Mouse (Mus musculus): ENCODE data around the gene Tmem120b. TPM values are rescaled to one million over a fixed set of nuclear protein-coding genes. Genes with fewer than 3 reads are reported as not detected.

Tmem120b gene
- total and polyA plus RNA-seq, 3 experiments, result 6.6 to 10.4 (median 10.3) TPM

GRCm38 (mm10) chr5:123096299-123096698 is 28.1 kb downstream of the Tmem120b start:
- TF ChIP-seq CTCF (IDR thresholded peaks at IDR 0.05) (no peak), POLR2A (IDR thresholded peaks at IDR 0.05; ENCODE audit: insufficient read depth, low read depth, low read length) (no peak), EP300 (IDR thresholded peaks at IDR 0.05; ENCODE audit: insufficient read depth, low read depth, low read length) (no peak)
- no peaks in the 10 kb centered on the region for H3K4me1 ChIP-seq (ENCODE audit: control insufficient read depth, insufficient read depth, low read length)
- H3K79me2 ChIP-seq (replicated peaks; ENCODE audit: control insufficient read depth, insufficient read depth, low read length), result peaks cover 2% of the 10 kb centered on the region; the same call in 1 of the 2 replicates
- H3K9ac ChIP-seq (ENCODE audit: low read depth, low read length), result no peak overlapping the region
- 88% methylated on average over 8 of the region's 8 CpGs for WGBS
- no peak overlapping the region for H3K4me3 ChIP-seq
- DNase-seq, result no peak
- intact Hi-C loops (cut with DNase I), result no loop called here
- H3K27me3 ChIP-seq (ENCODE audit: control insufficient read depth, insufficient read depth, low read length), result no peaks in the 10 kb centered on the region
- no peak overlapping the region for H3K27ac ChIP-seq
- no peaks in the 10 kb centered on the region for H3K36me3 ChIP-seq (ENCODE audit: control insufficient read depth, insufficient read depth, low read length)

- Histone ChIP-seq H3K4me3 (no peak overlapping the region), H3K79me2 (replicated peaks; ENCODE audit: control insufficient read depth, insufficient read depth, low read length) (0 out of 2 replicates have a peak, but pooled peaks cover 2% of the 10 kb centered on the region), H3K9ac (ENCODE audit: low read depth, low read length) (no peak overlapping the region), H3K27me3 (ENCODE audit: control insufficient read depth, insufficient read depth, low read length) (no peaks in the 10 kb centered on the region), H3K27ac (no peak overlapping the region), H3K36me3 (ENCODE audit: control insufficient read depth, insufficient read depth, low read length) (no peaks in the 10 kb centered on the region), H3K4me1 (ENCODE audit: control insufficient read depth, insufficient read depth, low read length) (no peaks in the 10 kb centered on the region)
- WGBS, result 77% methylated on average over 2 of the region's 2 CpGs
- no peak for DNase-seq
- TF ChIP-seq POLR2A (IDR thresholded peaks at IDR 0.05; ENCODE audit: insufficient read depth, low read depth, low read length) (no peak), EP300 (IDR thresholded peaks at IDR 0.05; ENCODE audit: insufficient read depth, low read depth, low read length) (no peak), CTCF (IDR thresholded peaks at IDR 0.05) (no peak)
- intact Hi-C loops (cut with DNase I), result no loop called here
These were observed 30.3 kb downstream of the Tmem120b start for GRCm38 (mm10) chr5:123098487-123098886.

- no peak for DNase-seq
- H3K27me3 ChIP-seq (ENCODE audit: control insufficient read depth, insufficient read depth, low read length), result no peaks in the 10 kb centered on the region
- intact Hi-C loops (cut with DNase I), result no loop called here
- TF ChIP-seq POLR2A (IDR thresholded peaks at IDR 0.05; ENCODE audit: insufficient read depth, low read depth, low read length), result no peak
- TF ChIP-seq CTCF (IDR thresholded peaks at IDR 0.05), result no peak
- no peak for TF ChIP-seq EP300 (IDR thresholded peaks at IDR 0.05; ENCODE audit: insufficient read depth, low read depth, low read length)
- no peak overlapping the region for H3K4me3 ChIP-seq
- H3K4me1 ChIP-seq (ENCODE audit: control insufficient read depth, insufficient read depth, low read length), result no peaks in the 10 kb centered on the region; the same call in 1 of the 2 replicates
- 67% methylated on average over 7 of the region's 7 CpGs for WGBS
- H3K9ac ChIP-seq (ENCODE audit: low read depth, low read length), result no peak overlapping the region
- H3K27ac ChIP-seq, result no peak overlapping the region
- H3K36me3 ChIP-seq (ENCODE audit: control insufficient read depth, insufficient read depth, low read length), result no peaks in the 10 kb centered on the region
- H3K79me2 ChIP-seq (replicated peaks; ENCODE audit: control insufficient read depth, insufficient read depth, low read length), result no peaks in the 10 kb centered on the region
These were observed 34.2 kb downstream of the Tmem120b start for GRCm38 (mm10) chr5:123102376-123102775.

GRCm38 (mm10) chr5:123103556-123103955 is 35.3 kb downstream of the Tmem120b start:
- Histone ChIP-seq H3K4me1 (ENCODE audit: control insufficient read depth, insufficient read depth, low read length) (no peaks in the 10 kb centered on the region; the same call in 1 of the 2 replicates), H3K27ac (no peak overlapping the region), H3K79me2 (replicated peaks; ENCODE audit: control insufficient read depth, insufficient read depth, low read length) (no peaks in the 10 kb centered on the region), H3K36me3 (ENCODE audit: control insufficient read depth, insufficient read depth, low read length) (no peaks in the 10 kb centered on the region), H3K4me3 (no peak overlapping the region), H3K9ac (ENCODE audit: low read depth, low read length) (no peak overlapping the region), H3K27me3 (ENCODE audit: control insufficient read depth, insufficient read depth, low read length) (no peaks in the 10 kb centered on the region)
- TF ChIP-seq EP300 (IDR thresholded peaks at IDR 0.05; ENCODE audit: insufficient read depth, low read depth, low read length) (no peak), CTCF (IDR thresholded peaks at IDR 0.05) (no peak)
- WGBS, result 53% methylated on average over 8 of the region's 8 CpGs
- DNase-seq, result no peak
- intact Hi-C loops (cut with DNase I), result no loop called here

DNA sequence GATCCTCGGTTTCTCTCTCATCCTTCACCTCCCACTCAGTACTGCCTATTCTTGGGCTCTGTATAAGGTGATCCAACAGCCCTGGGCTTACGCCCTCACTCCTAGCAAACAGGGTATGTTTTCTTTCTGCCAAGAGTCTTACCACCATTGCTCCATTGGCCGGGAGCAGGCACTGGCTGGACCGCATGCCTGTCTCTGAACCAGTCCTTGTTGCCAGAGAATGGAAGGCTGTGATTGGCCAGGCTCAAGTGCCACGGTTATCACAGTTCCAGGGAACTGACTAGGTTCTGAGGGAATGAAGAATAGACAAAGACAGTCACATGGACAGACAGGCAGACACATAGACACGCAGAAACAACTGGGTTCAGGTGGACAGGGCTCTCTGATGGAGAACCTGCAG is 36.6 kb downstream of the Tmem120b start:
- no peaks in the 10 kb centered on the region; the same call in 1 of the 2 replicates for H3K4me1 ChIP-seq (ENCODE audit: control insufficient read depth, insufficient read depth, low read length)
- no peak overlapping the region for H3K9ac ChIP-seq (ENCODE audit: low read depth, low read length)
- no peaks in the 10 kb centered on the region for H3K79me2 ChIP-seq (replicated peaks; ENCODE audit: control insufficient read depth, insufficient read depth, low read length)
- no peak overlapping the region for H3K27ac ChIP-seq
- H3K27me3 ChIP-seq (ENCODE audit: control insufficient read depth, insufficient read depth, low read length), result no peaks in the 10 kb centered on the region
- DNase-seq, result peak in 1 of 2 experiments; percentile 59
- no peak overlapping the region for H3K4me3 ChIP-seq
- intact Hi-C loops (cut with DNase I), result no loop called here
- 60% methylated on average over 6 of the region's 6 CpGs for WGBS
- TF ChIP-seq POLR2A (IDR thresholded peaks at IDR 0.05; ENCODE audit: insufficient read depth, low read depth, low read length), result no peak
- no peak for TF ChIP-seq CTCF (IDR thresholded peaks at IDR 0.05)
- H3K36me3 ChIP-seq (ENCODE audit: control insufficient read depth, insufficient read depth, low read length), result no peaks in the 10 kb centered on the region

GRCm38 (mm10) chr5:123109452-123110203 is 41.4 kb downstream of the Tmem120b start:
- 46% methylated on average over 13 of the region's 13 CpGs for WGBS
- Histone ChIP-seq H3K27ac (no peak overlapping the region), H3K79me2 (replicated peaks; ENCODE audit: control insufficient read depth, insufficient read depth, low read length) (no peaks in the 10 kb centered on the region), H3K4me1 (ENCODE audit: control insufficient read depth, insufficient read depth, low read length) (no peaks in the 10 kb centered on the region), H3K27me3 (ENCODE audit: control insufficient read depth, insufficient read depth, low read length) (no peaks in the 10 kb centered on the region), H3K36me3 (ENCODE audit: control insufficient read depth, insufficient read depth, low read length) (no peaks in the 10 kb centered on the region), H3K9ac (ENCODE audit: low read depth, low read length) (no peak overlapping the region), H3K4me3 (no peak overlapping the region)
- TF ChIP-seq POLR2A (IDR thresholded peaks at IDR 0.05; ENCODE audit: insufficient read depth, low read depth, low read length) (no peak), CTCF (IDR thresholded peaks at IDR 0.05) (no peak), EP300 (IDR thresholded peaks at IDR 0.05; ENCODE audit: insufficient read depth, low read depth, low read length) (no peak)
- no peak for DNase-seq
- intact Hi-C loops (cut with DNase I), result no loop called here

Data from heart, adult 2 months (tissue).